Mouse (Mus musculus): Measurements from ENCODE around the gene Srpk2.
"Not testable (repeated sequence)": the region's sequence is repeated elsewhere in the genome, so short reads cannot be mapped to it uniquely, and the experiment has no call there.

Gene Srpk2

GRCm38 (mm10) chr5:23556007-23556770 is 128.2 kb downstream of the Srpk2 start:
- DNase-seq: no peak

- DNase-seq: not testable (repeated sequence)
These were observed 131.1 kb downstream of the Srpk2 start for GRCm38 (mm10) chr5:23553338-23553737.

GRCm38 (mm10) chr5:23551687-23552086 is 132.7 kb downstream of the Srpk2 start:
- no peak for DNase-seq

- no peak for DNase-seq
These were observed 148.7 kb downstream of the Srpk2 start for GRCm38 (mm10) chr5:23535692-23536091.

GRCm38 (mm10) chr5:23531541-23532096 is 152.8 kb downstream of the Srpk2 start:
- DNase-seq: no peak

GRCm38 (mm10) chr5:23531100-23531499 is 153.3 kb downstream of the Srpk2 start:
- DNase-seq: no peak

- DNase-seq: no peak
These were observed 159.8 kb downstream of the Srpk2 start for GRCm38 (mm10) chr5:23524621-23525020.

- no peak for DNase-seq
These were observed 160.5 kb downstream of the Srpk2 start for GRCm38 (mm10) chr5:23523936-23524335.

GRCm38 (mm10) chr5:23521645-23522044 is 162.8 kb downstream of the Srpk2 start:
- DNase-seq: no peak

- DNase-seq: no peak
These were observed 164.7 kb downstream of the Srpk2 start for GRCm38 (mm10) chr5:23519679-23520078.

- DNase-seq: peak; percentile 26
These were observed 165.7 kb downstream of the Srpk2 start for GRCm38 (mm10) chr5:23518673-23519072.

DNA sequence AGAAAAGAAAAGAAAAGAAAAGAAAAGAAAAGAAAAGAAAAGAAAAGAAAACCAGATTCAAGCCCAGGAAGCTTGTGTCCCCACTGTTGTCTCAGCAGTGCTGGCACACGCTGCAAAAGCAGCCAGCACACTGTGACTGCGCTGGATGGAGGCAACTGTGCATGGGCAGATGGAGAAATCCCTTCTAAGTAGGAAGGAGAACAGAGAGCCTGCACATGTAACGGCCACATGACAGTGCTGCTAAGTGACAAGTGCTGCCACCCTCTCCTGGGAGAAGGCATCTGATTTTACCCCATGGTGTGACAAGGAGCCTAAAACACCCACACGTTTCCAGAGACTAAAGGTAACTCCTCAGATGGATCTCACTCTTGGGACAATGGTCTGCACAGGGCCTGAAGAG is 166.6 kb downstream of the Srpk2 start:
- DNase-seq: peak; percentile 15

- no peak for DNase-seq
These were observed 167.5 kb downstream of the Srpk2 start for GRCm38 (mm10) chr5:23516962-23517361.

DNA sequence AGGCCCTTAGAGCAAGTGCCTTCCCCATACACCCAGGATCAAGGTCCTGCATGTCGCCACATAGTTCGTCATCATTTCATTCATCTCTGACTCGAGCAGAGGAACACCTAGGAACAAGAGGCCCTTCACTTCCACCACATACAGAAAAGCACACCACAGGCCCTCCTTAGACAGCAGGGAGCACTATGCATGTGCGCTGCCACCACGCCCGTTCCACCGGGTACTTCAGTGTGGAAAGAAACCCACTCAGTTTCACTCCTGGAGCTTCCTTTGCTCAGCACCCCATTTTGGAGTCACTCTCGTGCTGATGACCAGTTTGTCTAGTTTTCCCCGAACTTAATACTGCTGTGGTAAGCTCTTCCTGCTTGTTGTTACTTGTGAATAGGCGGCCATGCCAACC is 169.4 kb downstream of the Srpk2 start:
- DNase-seq: no peak

GRCm38 (mm10) chr5:23513468-23513867 is 170.9 kb downstream of the Srpk2 start:
- no peak for DNase-seq

GRCm38 (mm10) chr5:23512556-23512955 is 171.9 kb downstream of the Srpk2 start:
- no peak for DNase-seq

GRCm38 (mm10) chr5:23511456-23511855 is 173.0 kb downstream of the Srpk2 start:
- DNase-seq: no peak

DNA sequence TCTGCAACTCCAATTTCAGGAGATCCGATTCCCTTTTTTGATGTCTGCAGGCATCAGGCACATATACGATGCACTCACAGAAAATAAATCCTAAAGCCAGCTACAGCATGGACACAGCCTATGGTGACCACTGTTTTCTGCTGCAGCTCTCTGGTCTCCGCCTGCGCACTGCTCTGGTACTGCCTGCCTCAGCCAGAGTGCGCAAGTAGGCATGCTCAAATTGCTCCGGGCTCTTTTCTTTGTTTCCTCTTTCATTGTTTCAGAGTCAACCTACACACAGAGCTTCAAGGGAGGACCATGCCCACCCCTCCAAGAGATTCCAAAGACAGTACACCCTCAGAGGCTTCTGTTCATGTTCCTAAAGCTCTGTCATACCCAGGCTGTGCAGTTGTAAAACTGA is 175.8 kb downstream of the Srpk2 start:
- DNase-seq: no peak

- no peak for DNase-seq
These were observed 177.2 kb downstream of the Srpk2 start for GRCm38 (mm10) chr5:23507210-23507609.

DNA sequence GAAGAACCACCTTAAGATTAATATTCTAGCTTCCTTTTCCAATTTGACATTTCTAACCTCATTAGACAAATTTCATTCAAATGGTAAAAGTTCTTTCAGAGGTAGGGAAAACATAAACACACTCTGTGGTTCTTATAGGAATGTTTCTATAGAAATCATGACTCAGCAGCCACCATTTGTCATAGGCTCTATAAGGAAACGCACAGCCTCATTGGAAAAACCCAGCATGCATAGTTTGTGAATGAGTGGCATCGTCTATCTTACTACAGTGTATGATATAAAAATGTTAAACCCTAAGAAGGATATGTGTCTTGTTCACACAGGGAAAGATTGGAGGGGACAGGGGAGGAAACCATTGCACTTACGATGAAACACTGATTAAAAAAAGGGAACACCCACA is 178.8 kb downstream of the Srpk2 start:
- DNase-seq: no peak

- DNase-seq: no peak
These were observed 182.0 kb downstream of the Srpk2 start for GRCm38 (mm10) chr5:23502317-23502937.

DNA sequence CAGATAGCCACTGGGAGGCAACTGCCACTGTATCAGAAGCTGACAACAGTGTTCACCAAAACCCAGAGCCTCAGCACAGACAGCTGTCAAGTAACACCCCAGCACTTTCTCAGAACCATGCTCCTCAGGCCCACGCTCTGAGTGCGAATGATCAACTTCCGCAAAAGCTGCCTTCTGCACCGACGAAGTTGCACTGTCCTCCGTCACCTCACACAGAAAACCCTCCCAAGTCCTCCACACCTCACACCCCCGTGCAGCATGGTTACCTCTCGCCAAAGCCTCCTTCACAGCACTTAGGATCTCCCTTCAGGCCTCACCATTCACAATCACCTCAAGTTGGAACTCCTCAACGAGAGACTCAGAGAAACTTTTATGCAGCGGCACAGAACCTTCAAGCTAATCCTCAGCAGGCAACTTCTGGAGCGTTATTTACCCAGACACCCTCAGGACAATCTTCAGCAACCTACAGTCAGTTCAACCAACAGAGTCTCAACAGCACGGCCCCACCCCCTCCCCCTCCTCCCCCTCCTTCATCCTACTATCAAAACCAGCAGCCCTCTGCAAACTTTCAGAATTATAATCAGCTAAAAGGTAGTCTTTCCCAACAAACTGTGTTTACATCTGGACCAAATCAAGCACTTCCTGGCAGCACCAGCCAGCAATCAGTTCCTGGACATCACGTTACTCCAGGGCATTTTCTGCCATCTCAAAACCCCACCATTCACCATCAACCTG is 182.7 kb downstream of the Srpk2 start:
- DNase-seq: no peak

GRCm38 (mm10) chr5:23500715-23501114 is 183.7 kb downstream of the Srpk2 start:
- no peak for DNase-seq

DNA sequence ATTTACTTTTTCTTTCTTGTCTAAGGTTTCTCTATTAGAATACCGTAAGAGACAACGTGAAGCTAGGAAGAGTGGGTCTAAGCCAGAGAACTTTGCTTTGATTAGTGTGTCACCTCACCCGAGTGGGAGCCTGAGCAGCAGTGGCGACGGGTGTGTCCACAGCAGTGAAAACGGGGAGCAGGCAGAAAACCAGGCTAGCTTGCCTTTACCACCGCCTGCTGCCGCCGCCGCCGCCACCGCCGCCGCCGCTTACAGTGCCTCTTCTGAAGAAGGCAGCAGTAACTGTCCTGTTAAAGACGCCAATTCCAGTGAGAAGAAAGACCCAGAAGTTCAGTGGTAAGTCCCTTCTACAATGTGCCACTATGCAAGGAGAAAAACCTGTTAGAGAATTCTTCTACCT is 185.2 kb downstream of the Srpk2 start:
- no peak for DNase-seq
